Mouse (Mus musculus) myocyte (in vitro differentiated cells): ENCODE measurements around the gene Gpr156.

Experiments used
- CEBPB ChIP-seq: IDR thresholded peaks from 2 replicates; pipeline ENCODE4 v1.6.1; 2011; ENCODE audit warnings: mild to moderate bottlenecking, moderate library complexity; ENCODE audit not compliant: poor library complexity, insufficient read depth, severe bottlenecking
- E2F4 ChIP-seq: IDR thresholded peaks from one replicate; pipeline ENCODE4 v1.6.1; 2011; ENCODE audit warnings: mild to moderate bottlenecking, control low read depth, moderate library complexity; ENCODE audit not compliant: insufficient read depth
- MAX ChIP-seq: IDR thresholded peaks from one replicate; pipeline ENCODE4 v1.6.1; 2011; ENCODE audit warnings: low read depth, mild to moderate bottlenecking, control low read depth
- MYOD1 ChIP-seq, 3 experiments: IDR thresholded peaks; one replicate each; pipeline ENCODE4 v1.6.1; 2011; ENCODE audit warnings: control low read depth in 2 of 3, low read depth in 2 of 3, mild to moderate bottlenecking in 2 of 3, moderate library complexity in 1 of 3; ENCODE audit not compliant: insufficient read length in 2 of 3, control insufficient read depth in 1 of 3
- MYOG ChIP-seq, 3 experiments: IDR thresholded peaks; one replicate each; pipeline ENCODE4 v1.6.1; 2011; ENCODE audit warnings: control low read depth in 2 of 3, low read depth in 2 of 3, mild to moderate bottlenecking in 2 of 3; ENCODE audit not compliant: insufficient read length in 2 of 3, control insufficient read depth in 1 of 3, insufficient read depth in 1 of 3
- POLR2A ChIP-seq: IDR thresholded peaks from one replicate; pipeline ENCODE4 v1.6.1; 2011; ENCODE audit warnings: low read depth, mild to moderate bottlenecking, control low read depth, moderate library complexity; ENCODE audit not compliant: insufficient read length
- POLR2AphosphoS2 ChIP-seq: IDR thresholded peaks from one replicate; pipeline ENCODE4 v1.6.1; 2011; ENCODE audit warnings: low read depth, control low read depth; ENCODE audit not compliant: insufficient read length
- TCF12 ChIP-seq: IDR thresholded peaks from one replicate; pipeline ENCODE4 v1.6.1; 2011; ENCODE audit warnings: mild to moderate bottlenecking, control low read depth; ENCODE audit not compliant: poor library complexity, insufficient read depth, severe bottlenecking
- USF1 ChIP-seq: IDR thresholded peaks from one replicate; pipeline ENCODE4 v1.6.1; 2011; ENCODE audit warnings: low read depth, mild to moderate bottlenecking, control low read depth, moderate library complexity

DNA sequence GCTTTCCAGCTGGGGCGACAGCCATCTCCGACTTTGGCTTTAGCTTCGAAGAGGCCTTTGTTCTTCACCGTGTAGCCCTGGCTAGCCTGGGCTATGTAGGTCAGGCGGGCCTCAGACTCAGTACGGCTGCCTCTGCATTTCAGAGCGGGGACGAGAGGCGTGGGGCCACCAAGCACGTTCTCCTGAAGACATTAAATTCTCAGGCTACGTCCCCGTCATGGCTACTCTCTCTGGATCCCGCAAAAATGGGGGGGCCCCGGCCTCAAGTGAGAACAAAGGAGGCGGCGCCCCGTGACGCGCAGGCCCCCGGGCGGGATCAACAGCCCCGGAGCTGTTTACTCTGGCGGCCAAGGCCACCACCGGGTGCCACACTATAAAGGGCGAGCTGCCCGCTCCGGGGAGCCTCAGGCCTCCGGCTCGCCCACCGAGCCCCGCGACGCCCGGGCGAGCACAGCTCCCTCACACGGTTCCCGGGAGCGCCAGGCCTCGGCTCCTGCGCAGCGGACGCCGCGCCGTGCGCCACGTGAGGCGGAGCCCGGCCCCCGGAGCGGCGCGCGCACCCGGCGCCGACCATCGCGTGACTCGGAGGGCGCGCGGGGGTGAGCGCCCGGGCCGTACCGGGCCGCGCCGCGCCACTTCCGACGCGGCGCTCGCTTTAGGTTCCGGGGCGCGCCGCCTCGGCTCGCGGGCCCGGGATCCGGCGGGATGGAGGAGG lies 48.3 kb upstream of the Gpr156 start, which contains the start of gene Lrrc58:
- TF ChIP-seq MAX: no peak
- TF ChIP-seq POLR2A: peak; percentile 86
- TF ChIP-seq E2F4: no peak
- peak; percentile 84 for TF ChIP-seq POLR2AphosphoS2
- peak in 1 of 3 experiments; percentile 20 for TF ChIP-seq MYOD1 (IDR thresholded peaks at IDR 0.05; ENCODE audit: control insufficient read depth in 1 of 3, insufficient read length in 2 of 3, low read depth in 2 of 3)
- peak; percentile 58 for TF ChIP-seq USF1
- TF ChIP-seq CEBPB: no peak
- no peak for TF ChIP-seq MYOG (IDR thresholded peaks at IDR 0.05; ENCODE audit: control insufficient read depth in 1 of 3, insufficient read depth in 1 of 3, insufficient read length in 2 of 3, low read depth in 2 of 3)
- no peak for TF ChIP-seq TCF12
